Mouse (Mus musculus) lung, adult 18-20 months (tissue): Measurements from ENCODE around the gene Ssna1.
A peak's percentile ranks its signal among the peaks of the same experiment; 100 is the strongest.

Experiments
- DNase-seq, 2 experiments: peaks; one replicate each; pipeline ENCODE4 v3.0.0; 2022; ENCODE audit warnings: mixed read lengths in 2 of 2

Ssna1 gene

DNA sequence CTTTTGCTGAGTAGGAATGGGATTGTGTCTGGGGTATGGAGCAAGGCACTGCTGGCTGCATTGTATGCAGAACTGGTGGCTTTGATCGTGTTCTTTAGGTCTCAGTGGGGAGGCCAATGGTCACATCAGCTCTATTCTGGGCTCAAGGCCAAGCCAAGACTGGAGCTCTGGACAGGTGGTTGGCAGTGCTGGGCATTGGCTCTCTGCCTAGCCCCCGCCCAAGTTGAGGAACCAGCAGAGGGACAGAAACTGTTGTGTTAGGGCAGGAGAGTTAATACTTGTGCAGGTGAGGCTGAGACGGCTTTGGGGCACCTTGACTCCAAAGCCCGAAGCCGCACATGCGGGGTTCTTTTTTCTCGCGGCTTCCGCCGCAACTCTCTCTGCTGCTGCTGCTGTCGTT, 17.4 kb upstream of the Ssna1 start, which contains the start of gene Lrrc26:
Gene Lrrc26 (plus strand): TSS at position 265 of the 400 bp plus-strand sequence.
- DNase-seq: peak; percentile 76 to 83

DNA sequence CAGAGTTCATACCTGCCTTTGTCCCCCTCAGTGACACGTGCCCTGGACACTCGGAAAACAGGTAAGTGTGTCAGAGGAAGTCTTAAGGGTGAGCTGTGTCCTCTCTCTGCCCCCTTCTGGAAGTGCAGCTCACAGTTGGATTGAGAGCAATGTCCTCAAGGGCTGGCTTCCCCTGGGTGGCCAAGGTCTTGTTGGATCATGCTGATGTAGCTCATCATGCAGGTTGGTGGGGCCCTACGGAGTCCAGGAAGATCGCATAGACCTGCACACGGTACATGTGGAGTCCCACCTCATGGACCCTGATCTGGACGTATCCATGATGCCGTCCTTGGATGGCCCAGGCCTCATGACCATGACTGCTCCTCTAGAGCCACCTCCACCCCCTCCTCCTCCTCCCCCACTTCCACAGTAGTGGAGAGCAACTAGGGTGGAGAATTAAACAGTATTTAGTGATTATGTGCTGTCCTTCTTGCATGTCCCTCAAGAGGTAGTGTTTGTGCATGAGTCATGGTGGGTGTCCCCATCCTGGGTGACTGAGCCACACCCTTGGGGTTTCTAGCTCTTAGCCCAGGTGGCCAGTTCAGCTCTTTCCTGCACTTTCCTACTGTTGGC, 16.6 kb upstream of the Ssna1 start:
- peak in 1 of 2 experiments; percentile 18 for DNase-seq

DNA sequence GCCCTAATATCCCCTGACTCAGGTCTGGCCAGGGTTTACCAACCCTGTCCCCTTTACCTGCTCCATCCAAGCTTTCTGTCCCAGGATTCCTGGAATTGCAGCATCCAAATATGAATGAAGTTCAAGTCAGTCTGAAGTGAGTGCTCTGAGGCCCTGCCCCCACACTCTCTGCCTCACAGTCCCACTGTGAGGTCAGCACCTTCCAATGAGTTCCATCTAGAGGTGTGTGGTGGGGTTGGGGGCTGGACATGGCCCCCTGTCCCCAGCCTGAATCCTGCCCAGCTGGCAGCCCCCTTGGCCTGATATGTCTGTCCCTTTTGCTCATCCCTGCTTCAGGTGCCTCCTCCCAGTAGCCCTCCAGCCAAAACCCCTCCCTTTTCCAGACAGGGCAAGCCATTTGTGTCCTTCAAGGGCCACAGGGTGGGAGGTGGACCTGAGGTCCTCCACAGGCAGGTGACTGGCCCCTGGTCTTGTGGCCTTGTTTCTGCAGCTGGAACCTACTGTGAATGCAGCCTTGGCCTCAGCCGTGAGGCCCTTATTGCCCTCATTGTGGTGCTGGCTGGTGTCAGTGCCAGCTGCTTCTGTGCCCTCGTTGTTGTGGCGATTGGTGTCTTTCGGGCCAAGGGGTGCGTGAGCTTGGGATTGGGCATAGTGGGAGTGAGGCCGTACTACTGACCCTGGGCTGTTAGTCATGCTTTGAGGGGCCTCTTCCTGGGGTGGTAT, 15.8 kb upstream of the Ssna1 start, which contains the start of gene Tmem210:
Gene Tmem210 (plus strand): TSS at position 219 of the 723 bp plus-strand sequence.
- no peak for DNase-seq

DNA sequence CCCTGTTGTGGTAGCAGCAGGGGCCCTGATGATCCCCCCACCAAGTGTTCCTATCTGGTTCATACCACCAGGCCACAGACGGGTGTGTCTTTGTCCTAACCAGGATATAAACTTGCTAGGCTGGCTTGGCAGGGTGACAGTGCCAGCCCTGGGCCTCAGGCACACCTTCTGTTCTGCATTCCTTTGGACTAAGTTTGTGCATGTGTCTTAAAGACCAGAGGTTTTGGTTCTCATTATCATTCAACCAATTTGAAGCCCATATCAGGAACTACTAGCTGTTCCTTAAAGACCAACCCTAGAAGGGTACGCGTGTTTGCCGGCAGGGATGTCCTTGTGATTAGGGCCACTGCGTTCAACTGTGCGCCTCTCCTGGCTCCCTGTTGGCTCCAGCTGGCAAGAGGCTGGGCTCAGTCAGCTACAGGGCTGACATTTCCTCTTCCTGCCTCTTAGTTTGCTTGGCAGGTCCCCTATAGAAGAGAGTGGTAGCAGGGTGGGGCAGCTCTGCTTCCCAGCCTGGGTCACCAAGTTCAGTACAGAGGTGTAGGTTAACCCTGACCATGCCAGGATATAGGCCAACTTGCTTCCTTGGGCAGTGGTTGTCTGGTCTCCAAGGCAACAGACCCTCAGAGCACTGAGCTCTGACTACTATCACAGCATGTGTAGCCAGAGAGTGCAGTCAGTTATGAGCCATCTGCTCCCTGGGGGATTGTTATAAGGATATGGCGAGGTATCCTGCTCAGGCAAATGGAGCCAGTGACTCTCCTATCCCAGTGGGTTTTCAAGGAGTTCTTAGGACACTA, 14.8 kb upstream of the Ssna1 start:
- DNase-seq: peak; percentile 76 to 87

DNA sequence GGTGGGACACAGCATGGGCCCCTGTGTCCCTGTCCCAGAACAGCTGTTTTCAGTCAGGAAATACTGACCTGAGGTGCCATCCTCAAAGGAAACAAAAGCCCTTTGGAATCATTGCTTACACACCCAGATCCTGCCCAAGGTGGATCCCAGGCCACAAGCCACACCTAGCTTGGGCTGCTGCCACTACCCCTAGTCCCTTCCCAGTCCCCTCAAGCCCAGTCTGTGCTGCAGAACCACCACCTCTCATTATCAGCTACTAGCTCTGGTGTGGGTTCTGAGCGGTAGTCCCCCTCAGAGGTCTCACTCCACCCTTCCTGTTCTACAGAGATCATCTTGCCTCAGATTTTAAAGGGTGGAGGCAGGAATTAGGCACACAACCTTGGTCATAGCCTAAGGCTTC, 14.1 kb upstream of the Ssna1 start:
- DNase-seq: peak in 1 of 2 experiments; percentile 37

DNA sequence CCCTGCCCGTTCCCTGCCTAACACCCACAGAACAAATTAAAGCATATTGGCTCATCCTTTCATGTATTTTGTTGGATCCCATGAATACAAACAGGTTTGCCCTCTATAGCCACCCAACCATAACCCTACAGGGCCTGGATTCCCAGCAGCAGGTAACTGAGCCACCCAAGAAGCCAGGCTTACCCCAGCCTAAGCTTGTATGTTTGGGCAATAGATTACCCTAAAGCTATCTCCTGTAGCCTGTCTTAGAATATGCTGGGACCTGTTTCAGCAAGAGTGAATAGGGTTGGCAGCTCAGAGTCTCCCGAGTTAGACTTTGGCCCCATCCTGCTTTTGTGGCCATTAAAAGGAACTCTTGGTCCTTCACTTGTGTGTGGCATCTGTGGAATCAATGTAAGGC, 13.3 kb upstream of the Ssna1 start:
- DNase-seq: no peak

DNA sequence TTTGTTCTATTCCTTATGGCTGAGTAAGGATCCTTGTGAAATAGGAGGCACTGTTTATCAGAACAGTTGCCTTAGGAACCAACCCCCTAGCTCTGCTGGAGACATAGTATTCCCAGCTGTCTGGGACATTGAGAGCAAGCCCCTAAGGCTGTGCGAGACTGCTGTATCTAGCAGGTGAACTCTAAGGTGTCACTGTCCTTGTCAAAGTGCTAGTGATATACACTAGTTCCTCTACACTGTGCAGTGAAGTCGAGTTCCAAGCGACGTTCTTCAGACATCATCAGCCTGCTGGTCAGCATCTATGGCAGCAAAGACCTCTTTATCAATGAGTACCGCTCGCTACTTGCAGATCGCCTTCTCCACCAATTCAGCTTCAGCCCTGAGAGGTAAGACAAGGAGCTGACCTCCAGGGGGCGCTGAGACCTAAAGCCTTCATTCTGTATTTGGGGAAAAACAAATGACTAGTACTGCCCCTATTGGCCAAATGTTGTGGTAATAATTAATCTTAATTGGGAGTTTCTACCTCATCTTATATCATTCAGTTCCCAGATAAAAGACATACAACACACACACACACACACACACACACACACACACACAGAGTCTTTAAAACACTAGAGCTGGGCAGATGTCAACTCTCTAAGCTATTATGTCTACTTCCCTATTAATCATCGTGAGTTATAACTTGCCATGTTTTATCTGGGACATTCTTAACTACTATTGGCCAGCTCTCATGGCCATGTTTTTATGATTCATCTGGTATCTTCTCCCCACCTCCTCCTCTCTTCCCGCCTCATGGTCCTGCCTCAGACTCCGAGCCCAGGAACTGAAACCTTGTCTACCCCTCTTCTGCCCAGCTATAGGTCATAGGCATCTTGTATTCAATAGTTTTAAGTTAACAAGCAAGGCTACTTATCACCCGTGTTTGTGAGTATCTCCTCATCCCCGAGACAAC, 7.0 kb upstream of the Ssna1 start:
- DNase-seq: peak; percentile 79 to 84

DNA sequence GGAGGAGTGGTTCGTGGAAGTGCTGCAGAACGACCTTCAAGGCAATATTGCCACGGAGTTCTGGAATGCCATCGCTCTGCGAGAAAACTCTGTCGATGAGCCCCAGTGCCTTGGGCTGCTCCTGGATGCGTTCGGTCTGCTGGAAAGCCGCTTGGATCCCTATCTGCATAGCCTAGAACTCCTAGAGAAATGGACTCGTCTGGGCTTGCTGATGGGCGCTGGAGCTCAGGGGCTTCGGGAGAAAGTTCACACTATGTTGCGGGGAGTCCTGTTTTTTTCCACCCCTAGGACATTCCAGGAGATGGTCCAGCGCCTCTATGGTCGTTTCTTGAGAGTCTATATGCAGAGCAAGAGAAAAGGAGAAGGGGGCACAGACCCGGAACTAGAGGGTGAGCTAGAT, 772 bp upstream of the Ssna1 start:
- DNase-seq: no peak

DNA sequence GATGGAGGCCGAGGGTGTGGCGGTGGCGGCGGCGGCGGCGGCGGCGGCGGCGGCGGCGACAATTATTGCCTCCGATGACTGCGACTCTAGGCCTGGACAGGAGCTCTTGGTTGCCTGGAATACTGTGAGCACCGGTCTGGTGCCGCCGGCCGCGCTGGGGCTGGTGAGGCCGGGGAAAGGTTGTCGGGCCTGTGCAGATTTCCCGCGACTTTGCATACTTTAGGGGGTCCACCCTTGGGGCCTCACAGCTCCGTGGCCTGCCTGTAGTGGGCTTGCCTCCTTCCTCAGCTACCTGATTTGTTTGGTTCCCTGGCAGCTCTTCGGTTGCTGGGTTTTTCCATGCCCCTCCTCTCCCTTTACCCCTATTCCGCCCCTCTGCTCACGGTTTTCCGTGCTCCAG, 277 bp upstream of the Ssna1 start:
- no peak for DNase-seq

DNA sequence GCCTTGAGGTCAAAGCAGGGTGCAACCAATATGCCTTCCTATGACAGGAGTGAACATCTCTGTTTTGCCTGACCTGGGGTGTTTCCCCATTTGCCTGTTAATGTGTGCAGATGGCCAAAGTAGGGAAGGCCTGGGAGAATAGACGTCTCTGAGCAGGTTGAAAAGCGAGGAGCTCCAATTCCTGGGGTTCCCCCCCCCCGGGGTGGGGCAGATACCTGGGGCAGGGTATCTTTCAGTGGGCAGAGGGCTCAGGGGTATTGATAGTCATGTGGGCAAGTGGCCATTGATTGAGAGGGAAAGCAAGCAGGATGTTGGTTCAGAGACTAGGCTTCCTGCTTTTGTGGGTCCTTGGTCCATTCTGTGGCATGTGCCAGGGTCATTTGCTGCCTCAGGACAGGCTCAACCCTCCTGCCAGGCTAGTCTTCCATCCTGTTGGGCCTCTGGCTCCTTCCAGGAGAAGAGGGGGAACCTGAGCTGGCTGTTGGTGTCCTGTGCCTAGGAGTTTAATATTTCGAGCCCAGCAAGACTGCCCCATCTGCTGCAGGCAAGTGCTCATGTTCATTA, 4.4 kb downstream of the Ssna1 start:
- DNase-seq: no peak

DNA sequence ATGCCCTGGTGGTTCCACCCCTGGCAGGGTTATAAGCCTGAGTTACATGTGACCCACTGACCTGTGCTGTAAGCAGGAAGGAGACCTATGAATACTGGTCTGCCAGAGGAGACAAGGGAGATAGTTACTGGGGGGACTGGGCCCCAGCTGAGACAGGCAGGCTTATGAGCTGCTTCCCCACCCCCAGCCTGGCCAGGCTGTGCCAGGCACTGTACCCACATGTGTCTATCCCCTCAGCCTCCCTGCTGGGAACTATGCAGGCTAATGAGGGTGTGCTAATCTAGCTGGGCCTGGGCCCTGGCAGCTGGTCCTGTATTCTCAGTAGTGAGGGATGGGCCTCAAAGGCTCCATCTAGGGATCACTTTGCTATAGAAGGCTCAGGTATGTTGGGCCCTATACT, 5.0 kb downstream of the Ssna1 start:
- no peak for DNase-seq

DNA sequence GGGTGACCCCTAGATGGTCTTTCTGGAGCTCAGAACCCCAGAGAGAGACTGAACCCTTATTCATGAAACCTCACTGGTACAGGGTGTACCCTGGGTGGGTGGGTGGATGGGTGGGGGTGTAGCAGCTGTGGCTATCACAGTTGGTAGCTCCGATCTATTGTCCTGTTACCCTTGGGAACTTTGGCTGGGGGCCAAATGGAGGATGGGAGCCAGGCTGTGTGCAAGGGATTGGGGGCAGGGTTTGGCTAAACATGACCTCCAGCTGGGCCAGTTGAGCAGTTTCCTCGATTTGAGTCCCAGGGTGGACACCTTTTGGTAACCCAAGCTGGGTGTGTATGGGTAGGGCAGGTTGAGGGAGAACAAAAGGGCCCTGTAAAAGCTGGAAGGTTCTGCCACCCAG, 5.5 kb downstream of the Ssna1 start:
- DNase-seq: peak in 1 of 2 experiments; percentile 71

DNA sequence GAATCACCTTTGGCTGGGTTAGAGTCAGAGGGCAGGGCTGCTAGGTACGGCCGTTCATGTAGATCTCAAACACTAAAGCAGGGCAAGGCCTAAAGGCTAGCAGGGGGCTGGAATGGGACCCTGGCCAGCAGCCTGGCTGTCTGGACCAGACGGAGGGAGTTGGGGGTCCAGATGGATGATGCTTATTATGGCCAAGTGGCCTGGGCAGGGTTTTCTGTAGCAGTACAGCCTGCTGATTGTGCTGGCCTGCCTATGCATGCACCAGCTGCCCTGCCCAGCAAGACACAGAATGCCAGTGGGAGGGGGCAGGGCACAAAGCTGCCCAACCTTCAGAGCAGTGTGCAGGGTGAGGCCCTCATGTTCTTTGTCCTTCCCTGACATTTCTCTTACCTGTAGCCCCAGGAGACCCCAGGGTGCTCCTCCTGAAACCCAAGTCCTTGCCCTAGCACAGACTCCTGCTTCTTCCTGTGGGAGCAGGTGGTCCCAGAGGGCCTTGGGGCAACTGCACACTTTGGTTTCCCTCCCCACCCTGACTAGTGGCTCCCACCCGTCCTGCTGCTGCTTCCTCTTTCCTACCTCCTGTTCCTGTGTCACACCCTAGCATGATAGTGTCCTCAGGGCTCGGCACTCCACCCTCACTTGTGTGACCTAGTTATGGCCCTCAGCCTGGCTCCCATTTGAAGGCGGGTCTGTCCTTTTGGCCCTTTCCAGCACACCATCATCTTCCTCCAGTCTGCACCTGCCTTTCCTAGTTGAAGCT, 6.2 kb downstream of the Ssna1 start:
- DNase-seq: peak; percentile 45 to 50

DNA sequence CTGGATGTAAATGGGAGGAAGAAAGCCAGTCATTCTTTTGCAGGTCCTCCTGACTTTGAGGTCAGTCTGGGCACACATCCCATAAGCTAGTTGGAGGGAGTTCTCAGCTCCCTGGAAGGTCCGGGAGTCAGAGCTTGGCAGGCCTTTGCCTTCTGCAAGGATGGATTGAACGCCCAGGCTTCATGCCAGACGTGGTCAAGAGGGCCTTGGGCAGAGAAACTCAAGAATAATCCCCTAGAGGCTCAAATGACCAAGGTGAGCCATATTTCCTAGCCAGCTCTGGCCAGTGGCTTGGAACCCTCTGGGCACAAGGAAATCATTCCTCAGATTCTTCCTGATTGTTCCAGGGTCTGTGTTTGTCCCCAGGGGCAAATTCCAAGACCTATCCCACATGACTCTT, 7.4 kb downstream of the Ssna1 start:
- no peak for DNase-seq

DNA sequence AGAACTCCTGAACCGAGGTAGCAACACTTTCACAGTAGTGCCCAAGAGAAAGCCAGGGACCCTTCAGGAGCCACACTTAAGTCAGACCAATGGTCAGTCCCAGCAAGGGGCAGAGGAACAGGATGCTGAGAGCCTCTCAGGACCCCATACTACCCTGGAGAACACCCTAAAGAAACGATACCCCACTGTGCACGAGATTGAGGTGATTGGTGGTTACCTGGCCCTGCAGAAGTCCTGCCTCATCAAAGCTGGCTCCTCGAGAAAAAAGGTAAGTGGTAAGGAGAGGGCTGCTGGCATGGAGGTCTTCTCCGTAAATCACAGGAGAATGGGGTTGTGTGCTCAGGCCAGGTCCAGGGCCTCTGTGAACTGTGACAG, 8.0 kb downstream of the Ssna1 start:
- no peak for DNase-seq

DNA sequence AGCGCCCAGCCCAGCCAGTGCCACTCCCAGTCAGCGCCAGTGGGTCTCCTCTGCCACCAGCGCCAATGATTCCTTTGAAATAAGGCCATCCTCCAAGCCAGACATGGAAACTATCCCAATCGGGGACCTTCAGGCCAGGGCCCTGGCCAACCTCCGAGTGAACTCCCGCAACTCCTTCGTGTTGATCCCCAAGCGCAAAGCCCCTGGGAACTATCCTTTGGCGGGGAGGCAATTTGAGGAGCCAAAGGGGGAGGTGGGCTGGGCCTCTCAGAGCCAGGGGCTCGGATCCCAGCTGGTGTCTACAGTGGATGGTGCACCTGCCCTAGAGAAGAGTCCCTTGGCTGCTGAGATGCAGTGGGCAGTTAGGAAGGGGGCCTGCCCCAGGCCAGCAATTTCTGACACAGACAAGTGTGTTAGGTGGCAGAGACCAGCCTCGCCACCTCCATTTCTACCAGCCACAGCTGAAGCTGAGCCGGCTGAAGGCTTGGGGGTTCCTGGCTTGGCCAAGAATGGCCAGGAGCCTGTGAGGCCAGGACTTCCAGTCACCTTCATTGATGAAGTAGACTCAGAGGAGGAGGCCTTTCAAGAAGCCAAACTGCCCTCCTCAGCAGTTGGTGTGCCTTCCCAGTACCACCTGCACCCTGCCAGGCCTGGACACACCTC, 8.5 kb downstream of the Ssna1 start:
- no peak for DNase-seq

DNA sequence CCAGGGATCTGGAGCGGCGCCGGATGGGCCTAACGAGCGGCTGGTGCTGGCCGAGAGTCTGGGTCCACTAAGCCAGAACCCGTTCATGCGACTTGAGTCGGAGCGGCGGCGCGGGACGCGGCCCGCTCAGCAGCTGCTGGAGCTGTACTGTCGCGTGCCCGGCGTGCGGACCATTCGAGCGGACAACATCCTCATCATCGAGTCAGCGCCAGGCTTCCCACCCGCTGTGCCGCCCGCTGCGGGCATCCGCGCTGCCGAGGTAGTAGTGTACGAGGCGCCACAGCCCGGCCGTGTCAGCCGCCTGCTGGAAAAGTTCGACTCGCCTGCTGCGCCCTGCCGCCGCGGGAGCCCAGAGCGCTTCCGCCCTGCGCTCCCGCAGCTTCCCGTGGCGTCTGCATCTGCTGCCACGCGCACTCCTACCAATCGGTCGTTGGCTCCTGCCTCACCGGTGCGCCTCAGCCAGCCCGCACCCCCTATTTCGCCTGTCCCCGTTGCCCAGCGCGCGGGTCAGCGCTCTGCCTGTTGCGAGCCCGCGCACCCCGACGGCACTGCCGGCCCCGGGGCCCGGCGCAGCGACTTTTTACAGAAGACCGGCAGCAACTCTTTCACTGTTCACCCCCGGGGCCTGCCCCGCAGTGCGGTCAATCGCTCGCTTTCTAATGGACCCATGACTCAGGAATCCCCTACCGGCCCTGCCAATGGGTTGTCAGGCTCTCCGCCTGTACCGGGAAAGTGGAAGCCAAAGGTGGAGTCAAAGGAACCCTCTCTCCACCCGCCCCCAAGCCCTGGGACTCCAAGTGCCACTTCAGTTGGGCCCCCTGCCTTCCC, 9.2 kb downstream of the Ssna1 start:
- peak in 1 of 2 experiments; percentile 33 for DNase-seq

DNA sequence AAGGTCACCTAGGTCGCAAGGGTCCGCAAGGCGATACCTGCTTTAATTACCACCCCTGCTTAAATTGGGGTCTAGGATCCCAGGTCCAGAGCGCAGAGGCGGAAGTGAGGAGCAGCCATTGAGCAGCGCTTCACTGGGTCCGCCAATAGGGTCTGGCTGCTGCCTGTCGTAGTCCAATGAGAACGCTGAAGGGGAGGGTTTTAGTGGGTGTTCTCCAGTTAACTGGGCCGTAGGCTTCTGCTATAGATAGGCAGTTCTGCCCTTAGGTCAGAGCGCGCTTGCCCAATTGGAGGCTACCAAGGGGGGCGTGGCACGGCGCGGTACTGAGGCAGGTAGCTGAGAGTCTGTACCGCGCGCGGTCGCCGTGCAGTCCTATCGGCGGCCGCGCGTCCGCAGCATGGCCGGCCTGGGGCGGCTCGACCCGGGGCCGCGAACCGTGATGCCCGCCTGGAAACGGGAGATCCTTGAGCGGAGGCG, 9.9 kb downstream of the Ssna1 start, which contains the start of gene Tprn:
Gene Tprn (plus strand): TSS at position 328 of the 477 bp plus-strand sequence.
- DNase-seq: peak; percentile 96 to 98

DNA sequence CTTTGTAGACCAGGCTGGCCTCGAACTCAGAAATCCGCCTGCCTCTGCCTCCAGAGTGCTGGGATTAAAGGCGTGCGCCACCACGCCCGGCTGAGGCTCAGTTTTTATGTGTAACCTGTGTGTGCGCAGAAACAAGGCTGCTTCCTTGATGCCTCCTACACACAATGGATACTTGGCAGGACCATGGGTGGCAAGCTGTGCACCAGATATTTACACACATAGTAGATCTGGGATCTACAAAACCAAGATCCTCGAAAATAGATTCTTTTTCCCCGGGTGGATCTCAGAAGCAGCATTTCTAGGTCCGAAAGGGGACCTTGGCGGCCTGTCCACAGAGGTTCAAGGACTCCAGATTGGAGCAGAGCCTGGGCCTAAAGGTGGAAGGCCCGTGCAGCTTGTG, 10.4 kb downstream of the Ssna1 start:
- DNase-seq: no peak

DNA sequence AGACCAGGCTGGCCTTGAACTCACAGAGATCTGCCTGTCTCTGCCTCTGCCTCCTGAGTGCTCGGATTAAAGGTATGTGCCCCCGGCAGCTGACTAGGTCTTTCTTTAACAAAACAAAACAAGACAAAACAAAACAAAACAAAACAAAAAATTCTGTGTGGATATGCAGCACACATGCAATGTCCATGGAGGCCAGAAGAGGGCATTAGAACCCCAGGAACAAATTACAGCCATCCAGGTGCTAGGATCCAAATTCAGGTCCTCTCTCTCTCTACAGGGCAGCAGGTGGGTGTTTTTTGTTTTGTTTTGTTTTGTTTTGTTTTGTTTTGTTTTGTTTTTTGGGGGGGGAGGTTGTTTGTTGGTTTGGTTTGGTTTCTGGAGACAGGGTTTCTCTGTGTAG, 13.4 kb downstream of the Ssna1 start:
- no peak for DNase-seq
